8 mouse cellular contexts compared by ENCODE assay signal in the genomic region with DNA sequence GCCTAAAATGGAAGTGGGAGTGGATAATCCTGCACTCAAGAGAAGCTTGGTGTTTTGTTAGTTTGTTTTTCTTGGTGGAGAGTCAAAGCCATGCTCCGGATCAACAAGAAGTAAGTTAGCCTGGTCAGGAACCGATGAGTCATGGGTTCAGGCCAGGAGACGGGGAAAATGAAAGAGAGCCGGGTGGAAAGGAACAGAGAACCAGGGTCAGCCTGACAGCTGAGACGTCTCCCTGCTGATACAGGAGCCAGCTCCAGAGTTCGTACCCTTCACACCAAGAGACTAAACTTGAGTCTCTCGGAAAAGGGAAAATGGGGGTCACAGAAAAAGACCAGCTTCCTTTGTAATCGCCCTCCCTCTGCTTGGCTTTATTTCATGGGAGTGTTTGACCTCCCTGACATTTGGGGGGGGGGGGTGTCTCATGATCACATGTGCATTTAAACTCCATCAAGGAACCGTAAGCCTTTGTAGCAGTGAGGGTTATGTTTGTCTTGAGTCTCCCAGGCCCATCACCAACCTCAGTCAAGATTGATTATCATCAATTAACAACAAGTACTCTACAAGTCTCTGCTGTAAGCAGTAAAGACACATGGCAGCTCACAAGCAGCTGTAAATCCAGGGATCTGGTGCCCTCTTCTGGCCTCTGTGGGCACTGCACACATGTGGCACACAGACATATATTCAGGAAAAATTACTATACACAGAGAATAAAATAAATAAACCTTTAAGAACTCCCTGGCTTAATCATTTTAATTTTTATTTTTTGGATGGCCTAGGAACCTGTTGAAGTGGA. TPM values are rescaled to one million over a fixed set of nuclear protein-coding genes. Genes with fewer than 3 reads are reported as not detected.
DNase-seq lines count a peak whose midpoint lies in the region; ATAC-seq and TF ChIP-seq lines count a peak whose summit lies in the region.

No protein-coding gene starts in this region.

- peak; percentile 71; the same call in 1 of the 2 replicates for TF ChIP-seq CTCF in embryonic fibroblast, embryonic 13.5 days (IDR thresholded peaks at IDR 0.05; ENCODE audit: borderline replicate concordance, insufficient read depth, low read length)
- peak; percentile 60 for TF ChIP-seq CTCF in liver, adult 2 months (IDR thresholded peaks at IDR 0.05; ENCODE audit: low read depth, low read length)

- no peaks in the 10 kb centered on the region for H3K27me3 ChIP-seq in neural tube, embryonic 15.5 days (replicated peaks)
- H3K27me3 ChIP-seq in liver, adult 2 months (ENCODE audit: control insufficient read depth, insufficient read depth, low read length) = no peaks in the 10 kb centered on the region

- H3K79me2 ChIP-seq in liver, adult 2 months (ENCODE audit: control insufficient read depth, insufficient read depth, low read length) = no peaks in the 10 kb centered on the region

- TF ChIP-seq POLR2A in embryonic fibroblast, embryonic 13.5 days (IDR thresholded peaks at IDR 0.05; ENCODE audit: low read depth, low read length) = no peak
- TF ChIP-seq POLR2A in liver, adult 2 months (IDR thresholded peaks at IDR 0.05; ENCODE audit: extremely low read depth, insufficient read depth, low read length) = no peak

- no peak overlapping the region for H3K9ac ChIP-seq in neural tube, embryonic 15.5 days (replicated peaks)
- no peak overlapping the region for H3K9ac ChIP-seq in liver, adult 2 months (ENCODE audit: low read depth, low read length)

- no peak overlapping the region for H3K27ac ChIP-seq in neural tube, embryonic 15.5 days (replicated peaks)
- H3K27ac ChIP-seq in embryonic fibroblast, embryonic 13.5 days (ENCODE audit: insufficient read depth, low read length) = peak overlapping the region; percentile 51
- H3K27ac ChIP-seq in liver, adult 2 months (replicated peaks; ENCODE audit: insufficient read depth, low read depth, low read length) = no peak overlapping the region

- H3K9me3 ChIP-seq in neural tube, embryonic 15.5 days (replicated peaks) = no peaks in the 10 kb centered on the region

- peak; percentile 88 for DNase-seq in neural tube, embryonic 10.5 days (ENCODE audit: extremely low spot score, low spot score)
- DNase-seq in adrenal gland, adult 2 months = peak; percentile 76
- peak; percentile 61 for DNase-seq in induced T-regulatory cell, adult 2 months (ENCODE audit: low read depth)
- peak; percentile 34 for DNase-seq in liver, adult 2 months (ENCODE audit: extremely low read depth, low read depth, low spot score)
- DNase-seq in ovary, postnatal 14 days (ENCODE audit: low spot score) = peak; percentile 54

- H3K4me1 ChIP-seq in neural tube, embryonic 15.5 days = no peaks in the 10 kb centered on the region
- H3K4me1 ChIP-seq in embryonic fibroblast, embryonic 13.5 days (ENCODE audit: control insufficient read depth, insufficient read depth, low read length) = no peaks in the 10 kb centered on the region
- H3K4me1 ChIP-seq in liver, adult 2 months (ENCODE audit: control insufficient read depth, insufficient read depth, low read length) = no peaks in the 10 kb centered on the region

- H3K4me3 ChIP-seq in neural tube, embryonic 15.5 days (replicated peaks) = no peak overlapping the region
- H3K4me3 ChIP-seq in embryonic fibroblast, embryonic 13.5 days (ENCODE audit: insufficient read depth, low read length) = no peak overlapping the region
- H3K4me3 ChIP-seq in liver, adult 2 months (ENCODE audit: insufficient read depth, low read depth, low read length) = no peak overlapping the region

- WGBS in neural tube, embryonic 15.5 days = 72% methylated on average over 9 of the region's 9 CpGs
- 75% methylated on average over 9 of the region's 9 CpGs for WGBS in liver, adult 2 months

- no peaks in the 10 kb centered on the region for H3K36me3 ChIP-seq in neural tube, embryonic 15.5 days
- no peaks in the 10 kb centered on the region for H3K36me3 ChIP-seq in liver, adult 2 months (ENCODE audit: control insufficient read depth, insufficient read depth, low read length)

- H3K4me2 ChIP-seq in neural tube, embryonic 15.5 days = no peak overlapping the region

- no peak for ATAC-seq in neural tube, embryonic 15.5 days (ENCODE audit: low FRiP score)
- no peak for ATAC-seq in activated CD4-positive, CD25-positive, alpha-beta regulatory T cell, adult 4 months

RNA-seq across cellular contexts. Expression of a gene that starts 59.7 kb away (rescaled TPM):
- polyA plus RNA-seq in neural tube, embryonic 15.5 days (2015; fragmentation: Nextera tagmentation; extraction: Ambion mirVana) = 11.2 and 24.1 TPM in 2 replicates
- total RNA-seq in adrenal gland, adult 2 months (2021) = 1 to 10 TPM; 2.5 to 3.0 TPM
- 0.18 and 0.31 TPM in 2 replicates for polyA plus RNA-seq in adrenal gland, adult 2 months (2012; rRNA removed)
- polyA plus RNA-seq in embryonic fibroblast, embryonic 13.5 days (2011; ENCODE audit: insufficient read length, low read depth, missing spikeins) = 21.1 and 32.0 TPM in 2 replicates
- 0.18 and 2.2 TPM in 2 replicates for total RNA-seq in liver, adult 2 months (2014; rRNA removed)
- polyA plus RNA-seq in liver, adult 2 months (2012; rRNA removed) = 0.01 and 0.15 TPM in 2 replicates
- polyA plus RNA-seq in activated CD4-positive, CD25-positive, alpha-beta regulatory T cell, adult 4 months (2017; shearing (Covaris generic)) = 10 to 100 TPM; 13.6 to 14.4 TPM

Comparison
In these comparisons a context has a peak if more than half of its experiments do, and no peak if none do; other contexts are left out.
1. DNase-seq: peak in every context shown above with its lines; median percentile 88 in neural tube, embryonic 10.5 days; 76 in adrenal gland, adult 2 months; 61 in induced T-regulatory cell, adult 2 months; 54 in ovary, postnatal 14 days; 34 in liver, adult 2 months.